ENCODE assay signal across 9 mouse cellular contexts in the genomic region with DNA sequence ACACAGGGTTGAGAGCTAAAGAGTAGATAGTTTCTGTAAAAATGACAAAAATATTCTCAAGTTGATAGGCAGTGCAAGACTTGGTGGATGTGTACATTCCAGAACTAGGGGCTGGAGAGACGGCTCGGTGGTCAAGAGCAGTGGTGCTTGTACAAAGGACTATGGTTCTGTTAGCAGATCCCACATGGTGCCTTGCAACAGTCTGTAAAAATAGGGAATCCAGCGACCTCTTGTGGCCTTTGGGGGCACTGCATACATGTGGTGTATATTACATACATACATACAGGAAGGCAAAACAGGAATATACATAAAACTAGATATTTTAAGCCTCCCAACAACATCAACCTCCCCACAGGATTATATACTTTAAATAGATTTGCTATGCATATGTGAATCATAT. TPM values are rescaled to one million over a fixed set of nuclear protein-coding genes. Genes with fewer than 3 reads are reported as not detected.
DNase-seq lines count a peak whose midpoint lies in the region; ATAC-seq and TF ChIP-seq lines count a peak whose summit lies in the region.
"Had no signal": no experiment of that assay in that cellular context is flagged by ENCODE, and none has a peak within 500 bp of the region (broad histone marks: within the 10 kb centered on the region; RNA-seq: fewer than 3 reads in every experiment).

No protein-coding gene starts in this region.

- DNase-seq in forebrain, postnatal 0 days, result peak; percentile 53
- DNase-seq in midbrain, embryonic 11.5 days (ENCODE audit: low spot score, missing footprints), result peak; percentile 86
- peak; percentile 51 for DNase-seq in embryonic facial prominence, embryonic 10.5 days (ENCODE audit: low spot score)
- DNase-seq in thymus, postnatal 0 days (ENCODE audit: low spot score), result peak; percentile 63
- no peak for DNase-seq in spleen, adult 12 weeks (ENCODE audit: low spot score)
- no peak for DNase-seq in urinary bladder, postnatal 14 days (ENCODE audit: low spot score)

- H3K27ac ChIP-seq in forebrain, postnatal 0 days (ENCODE audit: low read depth, low read length), result no peak overlapping the region
- no peak overlapping the region for H3K27ac ChIP-seq in forebrain, embryonic 15.5 days (replicated peaks)
- H3K27ac ChIP-seq in midbrain, embryonic 11.5 days (ENCODE audit: low read depth, low read length), result no peak overlapping the region
- no peak overlapping the region for H3K27ac ChIP-seq in midbrain, embryonic 13.5 days
- H3K27ac ChIP-seq in embryonic facial prominence, embryonic 10.5 days (replicated peaks), result no peak overlapping the region

- H3K9me3 ChIP-seq in forebrain, postnatal 0 days (ENCODE audit: low read length), result no peaks in the 10 kb centered on the region
- H3K9me3 ChIP-seq in forebrain, embryonic 15.5 days, result no peaks in the 10 kb centered on the region
- H3K9me3 ChIP-seq in midbrain, embryonic 11.5 days (ENCODE audit: control insufficient read depth, low read length), result no peaks in the 10 kb centered on the region
- H3K9me3 ChIP-seq in midbrain, embryonic 13.5 days, result no peaks in the 10 kb centered on the region
- H3K9me3 ChIP-seq in embryonic facial prominence, embryonic 10.5 days, result no peaks in the 10 kb centered on the region

- H3K4me1 ChIP-seq in forebrain, postnatal 0 days (ENCODE audit: insufficient read depth), result no peaks in the 10 kb centered on the region
- H3K4me1 ChIP-seq in forebrain, embryonic 15.5 days, result peaks cover 3% of the 10 kb centered on the region; the same call in 1 of the 2 replicates
- H3K4me1 ChIP-seq in midbrain, embryonic 11.5 days (ENCODE audit: control insufficient read depth, insufficient read depth, low read length), result no peaks in the 10 kb centered on the region; the same call in 1 of the 2 replicates
- peaks cover 2% of the 10 kb centered on the region; the same call in 1 of the 2 replicates for H3K4me1 ChIP-seq in midbrain, embryonic 13.5 days (replicated peaks)
- peaks cover 55% of the 10 kb centered on the region for H3K4me1 ChIP-seq in embryonic facial prominence, embryonic 10.5 days

- no peak overlapping the region for H3K4me3 ChIP-seq in forebrain, postnatal 0 days (ENCODE audit: low read depth, low read length)
- no peak overlapping the region for H3K4me3 ChIP-seq in forebrain, embryonic 15.5 days
- no peak overlapping the region for H3K4me3 ChIP-seq in midbrain, embryonic 11.5 days (ENCODE audit: low read depth, low read length)
- no peak overlapping the region for H3K4me3 ChIP-seq in midbrain, embryonic 13.5 days (replicated peaks)
- H3K4me3 ChIP-seq in embryonic facial prominence, embryonic 10.5 days, result no peak overlapping the region

- H3K9ac ChIP-seq in forebrain, postnatal 0 days, result no peak overlapping the region
- H3K9ac ChIP-seq in forebrain, embryonic 15.5 days (replicated peaks), result no peak overlapping the region
- H3K9ac ChIP-seq in midbrain, embryonic 11.5 days (ENCODE audit: low read length), result no peak overlapping the region
- H3K9ac ChIP-seq in midbrain, embryonic 13.5 days (replicated peaks), result no peak overlapping the region

- TF ChIP-seq CTCF in forebrain, postnatal 0 days (IDR thresholded peaks at IDR 0.05; ENCODE audit: low read depth), result peak; percentile 56

- ATAC-seq in forebrain, postnatal 0 days, result no peak
- no peak for ATAC-seq in forebrain, embryonic 15.5 days (replicated peaks)
- ATAC-seq in midbrain, embryonic 11.5 days (ENCODE audit: low FRiP score), result no peak
- ATAC-seq in midbrain, embryonic 13.5 days, result no peak

- H3K36me3 ChIP-seq in forebrain, postnatal 0 days (ENCODE audit: insufficient read depth), result no peaks in the 10 kb centered on the region
- no peaks in the 10 kb centered on the region for H3K36me3 ChIP-seq in forebrain, embryonic 15.5 days
- H3K36me3 ChIP-seq in midbrain, embryonic 11.5 days (ENCODE audit: control insufficient read depth, insufficient read depth, low read length), result no peaks in the 10 kb centered on the region
- no peaks in the 10 kb centered on the region for H3K36me3 ChIP-seq in midbrain, embryonic 13.5 days
- no peaks in the 10 kb centered on the region for H3K36me3 ChIP-seq in embryonic facial prominence, embryonic 10.5 days (replicated peaks)

- H3K4me2 ChIP-seq in forebrain, postnatal 0 days (ENCODE audit: low read depth), result no peak overlapping the region
- no peak overlapping the region for H3K4me2 ChIP-seq in forebrain, embryonic 15.5 days (replicated peaks)
- H3K4me2 ChIP-seq in midbrain, embryonic 11.5 days, result no peak overlapping the region
- H3K4me2 ChIP-seq in midbrain, embryonic 13.5 days (replicated peaks), result no peak overlapping the region

- H3K27me3 ChIP-seq in forebrain, postnatal 0 days (ENCODE audit: insufficient read depth, low read length), result no peaks in the 10 kb centered on the region
- H3K27me3 ChIP-seq in forebrain, embryonic 15.5 days, result no peaks in the 10 kb centered on the region
- H3K27me3 ChIP-seq in midbrain, embryonic 11.5 days (ENCODE audit: control insufficient read depth, insufficient read depth, low read length), result no peaks in the 10 kb centered on the region
- H3K27me3 ChIP-seq in midbrain, embryonic 13.5 days, result no peaks in the 10 kb centered on the region
- no peaks in the 10 kb centered on the region for H3K27me3 ChIP-seq in embryonic facial prominence, embryonic 10.5 days (replicated peaks; ENCODE audit: low read depth, poor library complexity, severe bottlenecking)

- WGBS in forebrain, postnatal 0 days, result 64% methylated on average over 3 of the region's 3 CpGs
- 58% methylated on average over 3 of the region's 3 CpGs for WGBS in forebrain, embryonic 15.5 days
- 65% methylated on average over 3 of the region's 3 CpGs for WGBS in midbrain, embryonic 11.5 days
- WGBS in midbrain, embryonic 13.5 days, result 64% methylated on average over 3 of the region's 3 CpGs
- 60% methylated on average over 3 of the region's 3 CpGs for WGBS in embryonic facial prominence, embryonic 10.5 days

RNA-seq across cellular contexts. Expression of gene Timp2, which starts 12.8 kb away (rescaled TPM):
- 174 and 208 TPM in 2 replicates for total RNA-seq in forebrain, postnatal 0 days (2014; rRNA removed)
- polyA plus RNA-seq in forebrain, postnatal 0 days (2015; fragmentation: Nextera tagmentation; extraction: Ambion mirVana), result 121 and 165 TPM in 2 replicates
- 69.4 and 75.2 TPM in 2 replicates for polyA plus RNA-seq in forebrain, embryonic 15.5 days (2015; fragmentation: Nextera tagmentation; extraction: Ambion mirVana)
- 40.1 and 42.8 TPM in 2 replicates for polyA plus RNA-seq in midbrain, embryonic 11.5 days (2014; fragmentation: Nextera tagmentation; extraction: Ambion mirVana)
- polyA plus RNA-seq in midbrain, embryonic 13.5 days (2015; fragmentation: Nextera tagmentation; extraction: Ambion mirVana), result 37.2 and 42.2 TPM in 2 replicates
- 40.0 and 46.9 TPM in 2 replicates for polyA plus RNA-seq in embryonic facial prominence, embryonic 10.5 days (2016; fragmentation: Nextera tagmentation; extraction: Ambion mirVana)
- 45.1 and 45.2 TPM in 2 replicates for polyA plus RNA-seq in thymus, postnatal 0 days (2015; fragmentation: Nextera tagmentation; extraction: Ambion mirVana)

RNA-seq across cellular contexts. Expression of gene Cep295nl, which starts 26.0 kb away (rescaled TPM):
- total RNA-seq in forebrain, postnatal 0 days (2014; rRNA removed), result 0.33 and 1.5 TPM in 2 replicates
- polyA plus RNA-seq in forebrain, postnatal 0 days (2015; fragmentation: Nextera tagmentation; extraction: Ambion mirVana), result 0.14 and 0.21 TPM in 2 replicates
- 0.09 TPM in 1 of 2 replicates, not detected in the other for polyA plus RNA-seq in forebrain, embryonic 15.5 days (2015; fragmentation: Nextera tagmentation; extraction: Ambion mirVana)
- polyA plus RNA-seq in midbrain, embryonic 11.5 days (2014; fragmentation: Nextera tagmentation; extraction: Ambion mirVana), result 0.23 and 0.40 TPM in 2 replicates
- 0.17 and 0.22 TPM in 2 replicates for polyA plus RNA-seq in midbrain, embryonic 13.5 days (2015; fragmentation: Nextera tagmentation; extraction: Ambion mirVana)
- polyA plus RNA-seq in embryonic facial prominence, embryonic 10.5 days (2016; fragmentation: Nextera tagmentation; extraction: Ambion mirVana), result 0.13 and 0.56 TPM in 2 replicates
- polyA plus RNA-seq in thymus, postnatal 0 days (2015; fragmentation: Nextera tagmentation; extraction: Ambion mirVana), result 0.21 and 0.30 TPM in 2 replicates
- polyA plus RNA-seq: large intestine, adult 2 months had no signal

RNA-seq across cellular contexts. Expression of gene Lgals3bp, which starts 33.6 kb away (rescaled TPM):
- total RNA-seq in forebrain, postnatal 0 days (2014; rRNA removed), result 15.5 and 15.6 TPM in 2 replicates
- 13.7 and 16.4 TPM in 2 replicates for polyA plus RNA-seq in forebrain, postnatal 0 days (2015; fragmentation: Nextera tagmentation; extraction: Ambion mirVana)
- 2.6 TPM in 2 replicates for polyA plus RNA-seq in forebrain, embryonic 15.5 days (2015; fragmentation: Nextera tagmentation; extraction: Ambion mirVana)
- 1.7 and 1.8 TPM in 2 replicates for polyA plus RNA-seq in midbrain, embryonic 11.5 days (2014; fragmentation: Nextera tagmentation; extraction: Ambion mirVana)
- polyA plus RNA-seq in midbrain, embryonic 13.5 days (2015; fragmentation: Nextera tagmentation; extraction: Ambion mirVana), result 1.7 and 2.3 TPM in 2 replicates
- polyA plus RNA-seq in embryonic facial prominence, embryonic 10.5 days (2016; fragmentation: Nextera tagmentation; extraction: Ambion mirVana), result 0.86 and 0.88 TPM in 2 replicates
- 100.0 and 116 TPM in 2 replicates for polyA plus RNA-seq in thymus, postnatal 0 days (2015; fragmentation: Nextera tagmentation; extraction: Ambion mirVana)

RNA-seq across cellular contexts. Expression of gene Cant1, which starts 50.6 kb away (rescaled TPM):
- 38.6 and 52.4 TPM in 2 replicates for total RNA-seq in forebrain, postnatal 0 days (2014; rRNA removed)
- 27.8 and 31.6 TPM in 2 replicates for polyA plus RNA-seq in forebrain, postnatal 0 days (2015; fragmentation: Nextera tagmentation; extraction: Ambion mirVana)
- 28.9 and 31.6 TPM in 2 replicates for polyA plus RNA-seq in forebrain, embryonic 15.5 days (2015; fragmentation: Nextera tagmentation; extraction: Ambion mirVana)
- polyA plus RNA-seq in midbrain, embryonic 11.5 days (2014; fragmentation: Nextera tagmentation; extraction: Ambion mirVana), result 19.4 and 21.7 TPM in 2 replicates
- 23.5 and 26.0 TPM in 2 replicates for polyA plus RNA-seq in midbrain, embryonic 13.5 days (2015; fragmentation: Nextera tagmentation; extraction: Ambion mirVana)
- polyA plus RNA-seq in embryonic facial prominence, embryonic 10.5 days (2016; fragmentation: Nextera tagmentation; extraction: Ambion mirVana), result 20.2 and 20.8 TPM in 2 replicates
- polyA plus RNA-seq in thymus, postnatal 0 days (2015; fragmentation: Nextera tagmentation; extraction: Ambion mirVana), result 24.6 and 26.6 TPM in 2 replicates

RNA-seq across cellular contexts. Expression of gene C1qtnf1, which starts 59.7 kb away (rescaled TPM):
- total RNA-seq in forebrain, postnatal 0 days (2014; rRNA removed), result 5.1 and 8.5 TPM in 2 replicates
- polyA plus RNA-seq in forebrain, postnatal 0 days (2015; fragmentation: Nextera tagmentation; extraction: Ambion mirVana), result 5.4 and 5.9 TPM in 2 replicates
- 3.2 and 3.4 TPM in 2 replicates for polyA plus RNA-seq in forebrain, embryonic 15.5 days (2015; fragmentation: Nextera tagmentation; extraction: Ambion mirVana)
- 1.7 and 2.6 TPM in 2 replicates for polyA plus RNA-seq in midbrain, embryonic 11.5 days (2014; fragmentation: Nextera tagmentation; extraction: Ambion mirVana)
- polyA plus RNA-seq in midbrain, embryonic 13.5 days (2015; fragmentation: Nextera tagmentation; extraction: Ambion mirVana), result 2.5 and 2.8 TPM in 2 replicates
- polyA plus RNA-seq in embryonic facial prominence, embryonic 10.5 days (2016; fragmentation: Nextera tagmentation; extraction: Ambion mirVana), result 2.6 and 3.4 TPM in 2 replicates
- 2.4 and 2.8 TPM in 2 replicates for polyA plus RNA-seq in thymus, postnatal 0 days (2015; fragmentation: Nextera tagmentation; extraction: Ambion mirVana)

Comparison
In these comparisons a context has a peak if more than half of its experiments do, and no peak if none do; other contexts are left out.
1. DNase-seq: peak in forebrain, postnatal 0 days (single experiment), midbrain, embryonic 11.5 days (single experiment), embryonic facial prominence, embryonic 10.5 days (single experiment) and thymus, postnatal 0 days (single experiment); none in spleen, adult 12 weeks (single experiment) and urinary bladder, postnatal 14 days (single experiment).